Mouse (Mus musculus): Measurements from ENCODE around the gene Olfr1232.

The Olfr1232 gene

DNA sequence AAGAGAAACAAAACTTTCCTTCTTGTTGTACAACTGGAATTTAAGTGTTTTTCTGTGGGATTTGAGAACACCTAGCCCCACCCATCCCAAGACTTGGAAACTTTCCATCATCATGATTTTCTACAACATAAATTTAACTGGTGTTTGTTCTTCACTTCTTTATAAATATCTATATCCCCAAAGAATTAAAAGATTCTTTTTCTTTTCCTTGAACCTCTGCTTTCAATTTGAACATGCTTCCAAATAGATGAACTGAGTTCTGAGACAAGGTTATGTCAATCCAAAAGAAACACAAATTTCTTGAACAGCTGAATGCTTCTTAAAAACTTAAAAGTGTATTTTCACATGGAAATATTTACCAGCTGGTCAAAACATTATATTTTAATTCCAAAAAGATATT lies at the start of gene Olfr1232:
Gene Olfr1232 (minus strand): TSS at position 101 of the 400 bp plus-strand sequence.
- DNase-seq (ENCODE audit: low spot score) = no peak

DNA sequence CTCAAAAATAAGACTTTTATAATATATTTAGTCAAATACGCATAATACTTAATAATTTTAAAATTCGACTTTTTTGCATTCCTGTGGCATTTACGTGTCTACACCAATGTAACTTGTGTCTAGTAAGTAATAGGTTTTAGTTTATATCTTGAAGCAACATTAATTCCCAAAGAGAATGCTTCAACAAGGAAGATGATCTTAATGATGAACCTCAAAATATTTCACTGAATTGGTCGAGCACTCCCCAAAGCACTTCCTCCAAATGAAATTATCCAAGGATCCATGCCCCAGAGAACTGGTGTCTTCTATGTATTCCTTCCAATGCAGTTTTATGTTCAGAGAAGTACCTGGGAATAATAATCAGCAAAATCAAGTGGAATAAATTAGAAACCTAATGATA lies 35.3 kb upstream of the Olfr1232 start, which contains the start of gene Olfr1234:
Gene Olfr1234 (minus strand): TSS at position 101 of the 400 bp plus-strand sequence.
- no peak for DNase-seq (ENCODE audit: low spot score)

DNA sequence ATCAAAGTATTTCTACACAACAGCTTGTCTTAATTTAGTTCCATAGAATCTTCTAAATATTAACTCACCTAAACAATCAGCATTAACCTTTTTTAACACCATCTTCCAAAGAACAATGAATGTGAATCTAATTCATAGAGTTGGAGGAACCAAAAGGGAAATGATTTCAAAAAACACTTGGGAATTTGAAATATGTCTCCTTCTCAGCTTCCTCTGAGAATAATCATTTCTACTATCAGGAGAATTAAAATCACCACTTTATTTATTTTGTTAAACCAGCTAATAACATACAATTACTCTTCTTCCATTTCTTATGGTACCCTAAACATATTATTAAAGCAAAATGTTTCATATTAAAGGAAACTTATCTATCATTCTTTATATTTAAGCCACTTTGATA lies 12.8 kb upstream of the Olfr1232 start, which contains the start of gene Olfr1233:
Gene Olfr1233 (minus strand): TSS at position 101 of the 400 bp plus-strand sequence.
- no peak for DNase-seq (ENCODE audit: low spot score)

DNA sequence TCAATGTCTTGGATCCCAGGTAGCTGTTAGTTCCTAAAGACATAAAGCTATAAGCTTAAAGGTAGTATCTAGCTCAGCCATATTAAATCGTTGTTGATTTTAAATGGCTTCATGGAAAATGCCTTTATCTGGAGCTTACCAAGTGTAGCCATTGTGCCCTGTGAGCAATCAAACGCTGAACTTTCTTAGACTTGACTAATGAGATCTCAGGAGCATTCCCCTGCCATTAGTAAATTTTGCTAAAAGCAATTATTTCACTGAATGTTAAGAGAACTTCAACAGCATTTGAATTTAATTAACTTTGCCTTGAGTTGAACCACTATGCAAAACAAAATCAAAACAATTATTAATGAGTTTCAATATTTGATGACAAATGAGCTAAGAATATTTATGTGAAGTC lies 22.5 kb downstream of the Olfr1232 start, which contains the start of gene Olfr1231:
Gene Olfr1231 (minus strand): TSS at position 101 of the 400 bp plus-strand sequence.
- DNase-seq (ENCODE audit: low spot score) = no peak

DNA sequence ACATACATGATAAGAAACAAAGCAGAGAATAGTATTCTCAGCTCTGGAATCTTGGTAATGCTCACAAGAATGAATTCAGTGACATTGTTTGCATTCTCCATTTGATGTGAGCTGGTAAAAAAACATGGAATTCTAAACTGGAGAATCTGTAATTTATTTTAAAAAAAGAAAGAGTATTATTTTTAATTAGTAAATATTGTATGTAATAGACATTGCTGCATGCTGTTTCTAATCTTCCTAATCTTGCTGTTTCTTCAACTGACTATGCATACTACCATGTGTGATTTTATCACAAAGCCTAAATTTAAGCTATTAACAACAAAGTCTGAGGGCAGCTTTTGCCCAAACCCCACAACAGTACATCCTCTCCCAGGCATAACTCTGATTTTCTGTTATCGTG lies 32.3 kb downstream of the Olfr1232 start, which contains the start of gene Olfr1230:
Gene Olfr1230 (minus strand): TSS at position 101 of the 400 bp plus-strand sequence.
- DNase-seq (ENCODE audit: low spot score) = no peak

DNA sequence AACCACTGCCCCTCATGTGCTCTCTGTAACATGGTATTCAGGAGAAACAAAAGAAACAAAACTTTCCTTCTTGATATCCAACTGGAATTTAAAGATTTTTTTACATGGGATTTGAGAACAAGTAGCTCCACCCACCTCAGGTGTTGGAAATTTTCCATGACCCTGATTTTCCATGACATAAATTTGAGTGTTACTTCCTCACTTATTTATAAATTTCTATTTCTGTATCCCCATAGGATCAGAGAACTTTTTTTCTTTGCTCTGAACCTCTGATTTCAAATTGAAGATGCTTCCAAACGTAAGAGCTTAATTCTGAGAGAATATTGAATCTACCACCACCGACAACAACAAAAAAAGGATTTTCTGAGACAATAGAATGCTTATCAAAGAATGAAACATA lies 41.6 kb downstream of the Olfr1232 start, which contains the start of gene Olfr1229:
Gene Olfr1229 (minus strand): TSS at position 101 of the 400 bp plus-strand sequence.
- no peak for DNase-seq (ENCODE audit: low spot score)
